Mouse (Mus musculus) retina, embryonic 14.5 days (tissue): ENCODE results near the gene H2-Ab1.

Experiments used
- DNase-seq: peaks from one replicate; pipeline ENCODE4 v3.0.0-alpha.2; 2015; ENCODE audit warnings: low spot score

Gene H2-Ab1

DNA sequence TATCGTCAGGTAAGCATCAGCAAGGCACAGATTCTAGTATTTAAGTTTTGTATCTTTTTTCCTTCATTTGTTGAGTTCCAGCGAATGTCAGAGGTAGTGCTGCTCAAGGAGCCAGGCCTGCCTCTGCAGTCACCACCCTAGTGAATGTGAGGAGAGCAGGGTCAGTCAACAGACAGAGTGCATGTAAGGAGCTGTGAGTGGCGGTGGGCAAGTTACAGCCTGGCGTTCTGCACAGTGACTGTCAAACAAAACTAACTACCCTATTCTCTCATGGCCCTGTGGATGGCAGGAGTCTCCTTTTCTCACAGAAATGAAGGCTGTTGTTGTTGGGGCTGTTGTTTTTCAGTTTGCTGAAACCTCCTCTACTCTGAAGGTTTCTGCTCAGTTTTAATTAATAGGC lies 27.9 kb downstream of the H2-Ab1 start:
- DNase-seq: no peak

DNA sequence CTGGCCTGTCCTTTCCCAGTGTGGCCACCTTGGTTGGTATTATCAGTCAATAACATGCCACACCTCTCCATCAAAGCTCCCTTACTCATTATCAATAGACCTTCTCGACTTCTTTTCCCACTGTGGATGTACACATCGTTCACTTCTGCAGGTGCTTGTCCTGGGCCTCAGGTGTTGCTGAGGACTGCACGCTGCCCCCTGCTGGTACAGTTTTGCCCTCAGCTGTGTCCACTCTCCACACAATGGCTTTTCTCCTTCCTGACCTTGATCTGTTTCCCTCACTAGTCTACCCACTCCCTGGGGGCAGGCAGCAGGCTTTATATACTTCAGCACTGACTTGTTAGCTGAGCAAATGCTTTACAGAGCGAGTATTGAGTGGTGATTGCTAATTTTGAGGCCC lies 28.4 kb downstream of the H2-Ab1 start:
- no peak for DNase-seq

DNA sequence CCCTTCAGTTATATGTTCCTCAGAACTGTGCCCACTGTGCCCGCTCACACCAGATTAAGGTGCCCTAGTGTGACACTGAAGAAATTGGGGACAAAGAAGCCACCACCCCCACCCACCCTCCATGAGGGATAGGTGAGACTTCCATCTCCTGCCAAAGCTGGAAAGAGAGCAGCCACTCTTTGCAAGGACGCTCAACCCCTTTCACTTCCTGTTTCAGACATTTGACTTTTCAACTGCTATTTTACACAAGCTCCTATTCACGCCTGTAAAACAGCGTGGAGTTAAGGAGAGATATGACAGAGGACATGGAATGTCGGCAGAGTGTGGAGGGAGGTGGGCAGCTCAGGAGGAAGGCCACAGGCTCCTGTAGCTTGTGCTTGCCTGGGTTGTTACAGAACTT lies 29.0 kb downstream of the H2-Ab1 start:
- DNase-seq: no peak

DNA sequence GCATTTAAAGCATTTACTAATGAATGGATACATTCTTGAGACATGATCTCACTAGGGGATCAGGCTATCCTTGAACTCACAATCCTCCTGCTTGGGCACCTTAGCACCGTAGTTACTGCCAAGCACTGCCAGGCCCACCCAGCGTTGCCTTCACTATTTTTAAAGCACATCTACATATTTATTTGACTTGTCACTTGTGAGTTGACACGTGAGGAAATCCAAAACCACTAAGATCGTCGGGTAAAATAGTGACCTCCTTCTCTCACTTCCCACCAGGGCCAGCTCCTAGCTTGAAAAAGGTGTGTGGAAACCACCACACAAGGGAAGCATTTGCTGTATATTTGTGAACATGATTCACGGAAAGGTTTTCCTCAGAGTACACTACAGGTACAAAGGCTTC lies 29.5 kb downstream of the H2-Ab1 start:
- DNase-seq: no peak

DNA sequence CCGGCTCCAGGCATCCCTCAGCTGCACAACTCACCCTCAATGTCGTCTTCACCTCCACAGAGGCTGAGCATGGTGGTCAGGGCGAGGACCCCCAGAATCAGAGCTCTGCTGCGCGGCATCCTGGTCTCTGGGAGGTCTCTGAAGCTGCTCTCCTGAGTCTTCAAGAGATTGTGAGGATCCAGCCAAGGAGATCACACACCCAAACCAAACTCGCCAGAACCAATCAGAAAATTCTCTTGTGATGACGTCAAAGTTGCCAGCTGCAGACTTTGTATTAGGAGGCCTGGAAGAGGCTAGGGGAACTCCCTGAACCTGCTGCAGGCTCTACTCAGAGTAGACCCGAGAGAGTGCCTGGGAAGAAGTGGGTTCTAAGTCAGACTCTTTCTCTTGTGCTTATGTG lies 30.2 kb downstream of the H2-Ab1 start, which contains the start of gene H2-Aa:
H2-Aa (minus strand) TSS at position 176 of the 400 bp plus-strand sequence.
- peak; percentile 83 for DNase-seq

DNA sequence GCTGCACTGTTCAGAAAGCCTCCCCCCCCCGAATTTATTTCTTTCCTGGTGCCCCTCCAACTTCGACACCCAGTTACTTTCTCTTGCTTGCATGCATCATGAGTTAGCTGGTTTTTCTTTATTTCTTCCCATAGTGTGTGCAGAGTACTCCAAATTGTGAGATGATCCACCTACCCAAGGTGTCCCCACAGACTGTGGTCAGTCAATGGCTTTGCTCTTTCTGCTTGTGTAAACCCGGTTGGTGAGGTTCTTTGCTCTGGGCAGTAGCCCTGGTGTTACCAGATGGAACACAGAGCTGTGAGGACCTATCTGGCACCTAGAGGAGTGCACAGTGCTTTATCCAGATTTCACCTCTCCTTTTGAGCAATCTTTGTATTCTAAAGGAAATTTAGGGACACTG lies 30.6 kb downstream of the H2-Ab1 start:
- DNase-seq: no peak

DNA sequence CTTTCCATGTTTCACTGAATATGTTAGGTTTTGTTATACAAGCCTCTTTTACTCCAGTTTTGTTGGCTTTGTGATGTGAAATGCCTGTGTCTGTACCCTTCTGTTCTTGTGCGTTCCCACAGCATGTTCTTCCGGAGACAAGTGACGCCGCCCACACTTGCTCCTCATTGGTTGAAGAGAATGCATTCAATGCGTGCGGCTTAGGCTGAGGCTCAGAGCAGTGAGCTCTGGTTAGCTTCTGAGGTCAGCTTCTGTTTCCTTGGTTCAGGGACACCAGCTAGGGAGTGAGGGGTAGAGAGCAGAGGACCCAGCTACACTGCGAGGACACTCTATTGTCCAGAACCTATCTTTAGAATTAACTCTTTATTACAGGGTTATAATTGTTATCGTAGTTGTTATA lies 34.1 kb downstream of the H2-Ab1 start:
- peak; percentile 89 for DNase-seq

DNA sequence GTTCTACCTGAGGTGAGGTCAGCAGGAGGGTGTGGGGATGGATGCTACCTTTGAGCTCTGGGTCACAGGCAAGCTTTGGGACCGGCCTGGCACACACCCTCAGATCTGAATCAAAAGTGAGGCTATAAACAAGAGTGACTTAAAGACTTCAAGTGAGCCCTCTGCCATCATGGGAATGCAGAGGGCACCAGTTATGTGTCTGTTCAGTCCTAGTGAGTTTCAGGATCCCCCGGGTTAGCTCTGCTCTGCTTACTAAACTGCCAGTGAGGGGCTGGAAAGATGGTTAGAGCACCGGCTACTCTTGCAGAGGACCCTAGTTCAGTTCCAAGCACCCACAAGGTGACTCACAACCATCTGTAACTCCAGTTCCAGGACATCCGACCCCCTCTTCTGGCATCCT lies 35.1 kb downstream of the H2-Ab1 start:
- no peak for DNase-seq

DNA sequence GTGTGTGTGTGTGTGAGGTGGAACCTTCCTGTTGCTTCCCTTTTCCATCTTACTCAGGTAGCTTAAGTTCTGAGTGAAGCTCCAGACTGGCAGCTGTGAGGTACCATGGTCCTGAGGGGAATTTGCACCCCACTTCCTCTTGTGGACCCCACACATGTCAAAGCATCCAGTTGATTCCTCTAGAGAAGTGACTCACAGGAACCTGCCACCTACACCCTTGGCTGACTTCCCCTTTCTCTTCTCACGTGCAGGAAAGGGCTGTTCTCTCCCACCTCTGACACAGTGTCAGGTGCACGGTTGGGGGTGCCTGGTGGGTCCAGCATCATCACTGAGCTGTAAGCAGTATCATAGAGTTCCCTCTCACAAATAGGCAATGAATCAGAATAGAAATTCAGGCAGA lies 36.0 kb downstream of the H2-Ab1 start:
- no peak for DNase-seq

DNA sequence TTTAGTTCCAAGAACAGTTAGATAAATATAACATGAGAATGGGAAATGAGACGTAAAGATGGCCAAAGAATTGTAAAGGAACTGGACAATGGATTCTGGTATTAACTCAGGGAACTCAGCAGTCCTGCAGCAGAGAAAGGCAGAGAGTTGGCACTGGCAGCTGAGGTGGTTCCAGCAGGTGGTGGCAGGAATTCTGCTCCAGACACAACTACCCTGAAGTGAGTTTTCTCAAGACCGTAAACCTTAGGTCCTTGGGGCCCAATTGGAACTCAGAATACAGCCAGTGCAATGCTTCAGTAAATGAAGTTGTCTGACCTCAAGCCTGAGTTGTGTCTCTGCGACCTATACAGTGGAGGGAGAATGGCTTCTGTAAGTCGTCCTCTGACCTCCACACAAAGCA lies 36.8 kb downstream of the H2-Ab1 start:
- no peak for DNase-seq

DNA sequence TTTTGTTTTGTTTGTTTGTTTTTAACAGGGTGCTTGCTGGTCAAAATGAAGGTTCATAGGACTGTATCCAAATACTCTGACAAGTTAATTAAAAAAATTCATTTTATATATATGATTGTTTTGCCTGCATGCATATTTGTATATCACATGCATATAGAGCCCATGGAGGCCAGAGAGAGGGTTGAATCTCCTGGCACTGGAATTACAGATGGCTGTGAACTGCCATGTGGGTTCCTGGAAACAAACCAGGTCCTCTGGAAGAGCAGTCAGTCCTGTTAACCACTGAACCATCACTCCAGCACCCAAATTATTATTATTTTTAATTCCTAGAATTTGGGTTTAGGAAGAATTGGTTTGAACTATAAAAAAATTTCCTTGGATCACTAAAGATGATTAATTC lies 37.8 kb downstream of the H2-Ab1 start:
- no peak for DNase-seq

DNA sequence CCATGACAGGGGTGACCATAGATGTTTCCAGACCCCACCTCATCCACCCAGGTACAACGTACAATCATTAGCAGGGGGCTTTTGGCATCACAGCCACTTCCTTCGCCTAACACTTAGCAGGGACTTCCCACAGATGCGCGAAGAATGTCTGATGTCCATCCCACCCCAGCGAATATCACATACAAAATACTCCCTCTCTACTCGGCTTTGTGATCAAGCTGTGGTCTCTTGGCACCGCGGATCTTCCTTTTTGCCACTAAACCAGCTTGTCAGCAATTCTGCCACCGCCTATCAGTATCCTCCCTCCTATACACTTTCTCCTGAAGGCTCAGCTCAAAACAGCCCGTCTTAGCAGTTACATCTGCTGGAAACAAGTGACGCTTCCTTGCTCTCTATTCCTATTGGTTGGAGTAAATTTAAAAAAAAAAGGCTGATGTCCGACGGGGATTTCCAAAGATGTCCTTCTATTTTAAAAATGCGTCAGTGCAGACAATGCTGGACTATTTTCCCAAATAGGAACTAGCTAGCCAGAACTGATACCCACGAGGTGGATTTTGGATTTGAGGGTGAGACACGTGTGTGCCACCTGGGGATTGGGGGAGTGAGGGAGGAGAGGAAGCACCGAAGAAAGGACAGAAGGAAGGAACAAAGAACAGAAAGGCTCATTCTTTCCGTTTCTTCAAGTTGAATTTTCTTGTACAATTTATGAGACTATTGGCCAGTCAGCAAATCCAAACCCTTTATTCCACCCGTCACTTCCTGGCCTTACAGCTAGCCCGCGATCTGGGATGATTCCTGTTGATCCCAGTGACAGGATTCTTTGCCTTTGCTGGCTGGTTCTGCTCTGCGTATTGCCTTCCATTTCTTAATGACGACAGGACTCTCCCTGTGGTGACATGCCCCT lies 38.7 kb downstream of the H2-Ab1 start:
- peak; percentile 84 for DNase-seq

DNA sequence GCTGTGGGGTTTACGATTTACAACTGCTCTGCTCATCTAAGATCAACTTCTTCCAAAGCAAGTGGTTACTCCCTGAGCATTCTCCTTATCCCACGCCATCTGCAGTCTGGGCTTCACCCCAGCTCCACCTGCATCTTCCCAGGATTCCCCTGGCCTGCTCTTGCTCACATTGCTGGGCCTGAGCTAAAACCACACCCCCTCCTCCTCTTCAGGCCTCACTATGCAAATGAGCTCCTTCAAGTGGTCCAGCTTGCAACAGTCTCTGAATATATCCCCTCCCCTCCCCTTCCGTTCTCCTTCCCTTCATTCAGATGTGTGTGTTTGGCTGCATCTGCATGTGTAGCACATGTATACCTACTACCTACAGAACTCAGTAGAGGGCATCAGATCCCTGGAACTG lies 41.9 kb downstream of the H2-Ab1 start:
- no peak for DNase-seq

DNA sequence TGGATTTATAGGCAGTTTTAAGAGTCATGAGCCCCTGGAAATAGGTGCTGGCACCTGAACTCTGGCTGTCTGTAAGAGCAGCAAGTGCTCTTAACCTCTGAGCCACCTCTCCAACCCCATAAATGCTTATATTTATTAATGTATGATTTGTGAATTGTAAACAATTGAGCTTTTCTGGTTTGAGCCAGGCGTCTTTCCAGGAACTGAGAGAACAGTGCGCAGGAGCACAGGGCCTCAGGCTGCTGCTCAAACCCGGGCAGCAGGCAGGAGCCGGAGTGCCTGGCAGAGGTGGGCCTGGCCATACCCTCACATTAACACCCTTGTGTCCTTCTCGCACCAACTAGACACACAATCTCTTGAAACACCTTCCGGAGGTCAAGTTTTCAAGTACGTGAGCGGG lies 42.6 kb downstream of the H2-Ab1 start:
- no peak for DNase-seq

DNA sequence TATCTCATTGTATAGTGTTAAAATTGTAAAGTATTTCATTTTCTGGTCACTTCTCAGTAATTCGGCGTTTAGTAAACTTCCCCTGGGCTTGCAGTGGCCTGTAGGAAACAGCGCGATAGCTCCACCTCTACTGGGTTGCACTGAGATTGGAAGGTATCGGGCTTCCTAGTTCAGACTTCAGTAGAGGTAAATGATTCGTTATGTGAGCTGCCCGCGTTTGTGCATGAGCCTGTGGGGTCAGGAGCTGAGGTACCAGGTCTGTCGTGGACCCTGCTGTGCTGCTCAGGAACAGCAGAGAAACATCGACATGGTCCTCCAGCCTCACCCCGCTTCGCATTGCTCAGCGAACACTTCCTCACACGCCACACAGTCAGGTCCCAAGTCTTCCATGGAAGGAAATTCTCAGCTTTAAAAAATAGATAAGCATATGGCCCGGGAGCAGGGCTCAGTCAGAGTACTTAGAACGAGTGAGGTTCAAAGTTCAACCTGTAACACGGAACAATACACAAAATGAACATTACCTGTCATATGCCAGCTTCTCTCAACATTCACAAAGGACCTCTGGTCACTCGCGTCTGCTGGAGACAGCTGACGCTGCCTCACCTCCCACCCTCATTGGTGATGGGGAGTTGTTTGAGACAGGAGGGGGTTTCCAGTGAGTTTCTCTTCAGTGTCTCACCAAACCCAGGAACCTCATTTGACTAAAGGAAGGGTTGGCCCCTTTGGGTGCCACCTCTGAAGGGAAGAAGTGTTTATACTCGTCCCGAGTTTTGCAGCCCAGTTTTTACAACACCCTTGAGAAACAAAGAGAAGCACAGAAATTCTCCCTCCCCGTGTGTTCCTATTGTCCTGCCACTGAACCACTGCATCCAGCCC lies 43.4 kb downstream of the H2-Ab1 start:
- no peak for DNase-seq

DNA sequence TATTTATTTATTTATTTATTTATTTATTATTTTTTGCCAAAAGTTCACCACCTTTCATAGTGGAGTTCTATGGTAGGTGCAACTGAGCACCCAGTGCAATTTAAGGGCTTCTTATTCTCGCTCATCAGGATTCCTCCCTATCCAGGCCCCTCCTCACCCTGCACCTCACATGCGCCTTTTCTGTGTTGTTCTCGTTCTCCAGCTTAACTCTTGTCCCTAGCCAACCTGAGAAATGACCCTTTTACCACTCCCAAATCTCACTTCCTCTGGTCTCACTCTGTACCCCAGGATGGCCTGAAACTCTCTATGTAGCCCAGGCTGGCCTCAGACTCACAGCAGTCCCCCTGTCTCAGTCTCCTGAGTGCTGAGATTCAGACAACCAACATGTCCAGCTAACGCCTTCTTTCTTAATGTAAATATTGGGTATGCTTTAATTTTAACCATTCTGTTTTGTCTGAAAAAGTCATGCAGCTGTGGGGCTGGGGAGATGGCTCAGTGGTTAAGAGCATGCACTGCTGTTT lies 44.2 kb downstream of the H2-Ab1 start:
- no peak for DNase-seq

DNA sequence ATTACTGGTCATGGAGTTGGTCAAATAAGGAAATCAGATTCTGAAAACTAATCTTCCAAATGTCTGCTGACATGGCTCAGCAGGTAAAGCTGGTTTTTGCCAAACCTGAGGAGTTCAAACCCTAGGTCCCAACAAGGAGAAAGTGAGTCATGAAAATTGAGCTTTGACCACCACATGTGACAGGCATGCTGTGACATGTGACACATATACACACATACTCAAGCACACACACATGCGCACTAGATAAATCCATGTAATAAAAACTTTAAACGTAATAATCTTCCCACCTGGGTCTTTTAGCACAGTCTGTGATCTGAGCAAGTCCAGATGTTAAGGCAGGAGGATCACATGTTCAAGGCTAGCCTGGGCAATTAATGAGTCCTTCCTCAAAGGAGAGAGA lies 46.3 kb downstream of the H2-Ab1 start:
- DNase-seq: no peak

DNA sequence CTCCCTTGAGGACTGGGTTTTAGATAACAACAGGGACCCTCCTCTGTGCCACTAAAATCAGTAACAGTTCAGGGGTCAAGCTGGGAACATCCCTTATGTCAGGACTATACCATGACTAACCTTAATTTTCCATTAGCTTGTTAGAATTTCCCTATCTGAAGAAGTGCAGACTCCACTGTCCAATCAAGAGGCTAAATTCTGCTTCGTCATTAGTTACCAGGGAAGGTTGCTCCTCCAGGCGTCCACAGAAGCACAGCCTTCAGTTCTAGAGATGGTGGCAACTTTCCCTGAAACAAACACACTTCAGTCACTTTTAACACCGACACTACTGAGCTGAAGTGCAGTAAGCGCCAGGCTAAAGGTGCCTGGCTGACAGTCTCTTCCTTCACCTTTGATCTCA lies 47.3 kb downstream of the H2-Ab1 start:
- DNase-seq: peak; percentile 71

DNA sequence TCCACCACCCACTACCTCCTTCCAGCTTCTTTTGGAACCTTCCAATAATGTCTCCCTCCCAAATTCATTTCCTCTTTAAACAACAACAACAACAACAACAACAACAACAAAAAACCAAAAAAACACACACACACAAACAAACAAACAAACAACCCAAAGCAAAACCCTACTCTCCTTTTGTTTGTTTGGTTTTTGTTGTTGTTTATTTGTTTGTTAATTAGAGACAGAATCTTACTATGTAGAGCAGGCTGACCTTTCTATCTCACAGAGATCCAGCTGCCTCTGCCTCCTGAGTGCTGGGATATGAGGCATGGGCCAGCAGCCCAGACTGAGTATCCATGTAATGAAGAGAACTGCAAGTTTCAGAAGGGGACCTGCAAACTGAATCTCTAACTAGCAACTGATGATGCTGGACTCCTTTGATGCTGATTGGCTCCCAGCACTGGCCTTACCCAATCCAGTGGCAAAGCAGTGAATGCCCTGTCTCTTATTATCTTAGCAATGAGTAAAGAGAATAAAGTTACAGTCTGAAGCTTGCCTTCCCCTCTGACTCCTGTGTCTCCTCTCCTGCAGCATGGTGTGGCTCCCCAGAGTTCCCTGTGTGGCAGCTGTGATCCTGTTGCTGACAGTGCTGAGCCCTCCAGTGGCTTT lies 48.0 kb downstream of the H2-Ab1 start, which contains the start of gene H2-Eb1:
H2-Eb1 (plus strand) TSS at position 488 of the 651 bp plus-strand sequence.
- peak; percentile 83 for DNase-seq

DNA sequence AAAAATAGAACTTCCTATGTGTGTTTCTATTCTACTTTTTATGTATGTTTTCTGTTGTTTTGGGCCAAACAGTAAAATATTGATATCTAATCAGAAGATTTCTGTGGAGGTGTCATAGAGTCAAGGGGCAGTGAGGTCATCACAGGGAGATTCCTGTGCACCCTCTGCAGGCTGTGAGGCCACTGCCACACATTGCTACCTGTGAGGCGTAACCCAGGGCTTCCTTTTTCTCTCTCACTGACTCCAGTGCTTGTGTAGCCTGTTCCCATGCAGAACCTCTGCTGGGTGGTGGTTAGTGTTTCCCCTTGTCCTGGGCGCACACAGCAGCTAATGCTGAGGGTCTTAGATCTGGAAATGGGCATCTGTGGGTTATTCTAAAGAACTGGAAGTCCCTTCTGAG lies 48.9 kb downstream of the H2-Ab1 start:
- DNase-seq: no peak

DNA sequence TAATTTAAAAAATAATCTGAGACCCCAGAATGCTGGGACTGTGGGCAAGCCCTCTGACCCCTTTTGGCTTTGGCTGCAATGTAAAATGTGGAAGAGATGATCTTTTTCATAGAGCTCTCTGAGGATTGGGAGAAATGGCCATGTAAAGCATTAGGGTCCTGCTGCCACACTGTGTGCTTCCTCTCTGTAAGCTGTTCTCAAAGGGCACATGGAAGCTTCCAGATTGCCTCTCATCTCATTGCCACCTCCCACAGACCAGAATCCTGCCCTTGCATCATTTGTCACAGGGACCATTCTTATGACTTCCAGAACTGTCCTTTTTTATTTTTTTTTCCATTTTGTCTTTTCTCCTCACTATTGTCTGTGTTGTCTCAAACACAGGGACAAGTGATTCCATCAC lies 49.7 kb downstream of the H2-Ab1 start:
- no peak for DNase-seq

DNA sequence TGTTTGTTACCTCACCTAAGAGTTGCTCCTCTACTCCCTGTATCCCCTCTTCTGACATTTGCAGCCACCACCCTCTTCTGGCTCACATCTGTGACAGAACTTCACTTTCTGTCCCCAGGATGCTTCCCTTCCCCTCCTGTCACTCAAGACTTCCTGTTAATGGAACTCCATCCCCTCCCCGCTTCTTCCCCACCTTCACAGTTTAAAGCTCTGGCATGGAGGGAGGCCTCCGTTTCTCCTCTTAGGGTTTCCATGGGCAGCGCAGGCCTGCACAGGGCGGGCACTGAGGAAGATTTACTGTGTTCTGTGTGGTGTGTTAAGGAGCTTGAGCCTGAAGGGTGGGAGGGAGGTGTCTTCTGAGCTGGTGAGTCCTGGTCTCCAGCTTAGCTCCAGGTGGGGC lies 50.7 kb downstream of the H2-Ab1 start:
- DNase-seq: no peak
